Mouse (Mus musculus) layer of hippocampus, adult 8-10 months (tissue): ENCODE measurements at regions not wholly inside any gene's neighbourhood (a gene's known extent, or its start where the extent isn't known, plus 50 kb on each side); places are given as distances from the start of the nearest gene placed in this dataset.

Experiments
- DNase-seq, 2 experiments: peaks; one replicate each; pipeline ENCODE4 v3.0.0; 2022; ENCODE audit warnings: low spot score in 2 of 2

GRCm38 (mm10) chr6:36058206-36058605 is 329.7 kb upstream of the Chrm2 start:
- no peak for DNase-seq

DNA sequence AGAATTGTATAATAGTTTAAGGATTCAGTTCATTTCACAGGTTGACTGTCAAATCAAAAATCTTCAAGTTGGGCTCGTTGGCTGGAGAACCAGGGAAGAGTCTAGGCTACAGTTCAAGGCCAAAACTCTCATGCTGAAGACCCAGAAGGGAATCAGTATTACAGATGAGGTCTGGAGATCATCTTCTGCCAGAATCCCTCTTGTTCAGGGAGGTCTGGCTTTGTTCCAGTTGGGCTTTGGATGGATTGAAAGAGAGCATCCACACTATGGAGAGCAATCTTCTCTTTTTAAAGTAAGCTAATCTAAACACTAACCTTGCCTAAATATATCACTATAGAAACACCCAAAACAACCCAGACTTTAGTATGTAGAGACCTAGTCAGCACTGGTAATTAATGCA is 327.5 kb upstream of the Chrm2 start:
- DNase-seq: no peak

- no peak for DNase-seq
These were observed 323.0 kb upstream of the Chrm2 start for GRCm38 (mm10) chr6:36064919-36065318.

DNA sequence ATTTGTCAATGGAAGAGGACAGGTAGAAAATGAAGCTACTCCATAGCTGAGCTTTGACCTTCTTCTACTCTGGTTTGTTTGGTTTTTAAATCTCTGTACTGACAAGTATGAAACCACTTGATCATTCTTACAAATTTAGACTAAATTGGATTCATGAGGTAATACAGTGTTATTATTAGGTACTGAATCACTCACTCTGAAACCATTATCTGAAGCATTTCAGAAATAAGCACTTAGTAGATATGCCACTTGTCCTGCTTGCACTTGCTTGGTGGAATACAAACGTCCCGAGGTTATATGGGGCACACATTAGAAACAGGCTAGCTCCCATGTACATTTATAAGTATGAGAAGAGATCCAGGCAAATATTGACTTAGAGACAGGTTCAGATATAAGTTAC is 319.2 kb upstream of the Chrm2 start:
- DNase-seq: no peak

DNA sequence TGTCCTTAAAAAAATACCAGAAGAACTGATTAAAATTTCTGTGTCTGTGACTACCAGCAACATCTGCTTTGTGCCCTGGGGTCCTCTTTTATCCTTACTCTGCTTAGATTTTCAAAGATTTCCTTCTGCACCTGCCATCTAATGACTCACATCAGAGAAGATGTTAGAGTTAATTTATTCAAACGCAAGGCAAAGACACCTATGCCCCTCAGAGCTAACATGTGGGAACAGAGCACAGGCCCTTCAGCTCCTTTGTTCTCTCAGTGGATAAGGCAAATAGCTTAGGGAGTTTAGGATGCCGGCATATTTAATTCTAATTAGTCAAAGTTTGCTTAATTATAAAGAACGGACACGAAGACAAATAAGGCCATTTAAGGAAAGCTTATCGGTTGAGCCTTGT is 308.3 kb upstream of the Chrm2 start:
- DNase-seq: no peak

- DNase-seq: no peak
These were observed 294.3 kb upstream of the Chrm2 start for GRCm38 (mm10) chr6:36093584-36093983.

GRCm38 (mm10) chr6:36094075-36094474 is 293.8 kb upstream of the Chrm2 start:
- no peak for DNase-seq

DNA sequence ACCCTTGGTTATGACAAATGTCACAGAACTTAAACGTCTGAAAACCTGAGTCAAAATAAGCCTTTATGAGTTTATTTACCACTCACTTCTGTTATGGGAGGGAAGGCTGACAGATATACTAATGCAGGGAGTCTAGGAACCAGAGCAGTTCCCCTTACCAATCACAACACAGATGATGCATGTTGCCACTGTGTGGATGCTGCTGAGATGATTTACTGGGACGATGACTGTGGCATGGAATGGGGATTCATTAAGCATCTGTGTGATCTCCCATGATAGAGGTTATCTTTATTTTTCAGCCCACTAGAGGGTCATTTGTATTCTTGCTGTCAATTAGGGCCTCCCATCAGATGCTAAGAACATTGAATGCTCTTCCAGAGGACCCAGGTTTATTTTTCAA is 290.5 kb upstream of the Chrm2 start:
- no peak for DNase-seq

DNA sequence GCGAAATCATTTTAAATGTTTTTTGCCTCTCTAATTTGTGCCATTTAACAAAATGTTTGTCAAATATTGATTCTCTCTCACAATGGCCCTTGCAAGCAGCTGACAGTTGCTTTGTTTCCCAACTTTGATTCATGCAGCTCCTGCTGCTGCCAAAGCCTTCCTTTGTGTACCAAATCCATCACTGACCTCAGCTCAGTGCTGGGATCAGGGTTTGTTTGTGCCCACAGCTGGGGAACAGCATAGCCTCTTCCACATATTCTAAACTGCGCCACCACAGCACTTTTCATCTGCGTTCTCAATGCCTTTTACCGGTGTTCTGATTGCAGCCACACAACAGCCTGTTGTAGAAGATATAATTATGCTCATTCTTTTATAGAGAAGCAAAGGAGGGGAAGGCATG is 289.7 kb upstream of the Chrm2 start:
- DNase-seq: peak; percentile 4 to 7

- DNase-seq: no peak
These were observed 279.1 kb upstream of the Chrm2 start for GRCm38 (mm10) chr6:36108830-36109229.

GRCm38 (mm10) chr6:36137223-36137622 is 250.7 kb upstream of the Chrm2 start:
- DNase-seq: no peak

DNA sequence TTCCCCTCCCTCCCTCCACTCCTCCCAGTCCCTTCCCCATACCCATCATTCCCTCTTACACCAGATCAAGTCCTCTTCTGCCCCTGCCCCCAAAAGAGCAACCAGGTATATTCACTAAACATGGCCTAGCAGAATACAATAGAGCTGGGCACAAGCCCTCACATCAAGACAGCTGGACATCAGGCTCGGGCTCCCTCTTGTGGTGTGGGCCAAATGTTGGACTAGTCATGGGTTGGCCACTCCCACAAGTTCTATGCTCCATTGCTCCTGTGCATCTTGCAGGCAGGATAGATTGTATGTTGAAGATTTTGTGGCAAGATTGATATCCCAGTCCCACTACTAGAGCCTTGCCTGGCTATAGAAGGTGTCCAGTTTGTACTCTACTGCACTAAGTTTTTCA is 240.6 kb upstream of the Chrm2 start:
- DNase-seq: no peak

DNA sequence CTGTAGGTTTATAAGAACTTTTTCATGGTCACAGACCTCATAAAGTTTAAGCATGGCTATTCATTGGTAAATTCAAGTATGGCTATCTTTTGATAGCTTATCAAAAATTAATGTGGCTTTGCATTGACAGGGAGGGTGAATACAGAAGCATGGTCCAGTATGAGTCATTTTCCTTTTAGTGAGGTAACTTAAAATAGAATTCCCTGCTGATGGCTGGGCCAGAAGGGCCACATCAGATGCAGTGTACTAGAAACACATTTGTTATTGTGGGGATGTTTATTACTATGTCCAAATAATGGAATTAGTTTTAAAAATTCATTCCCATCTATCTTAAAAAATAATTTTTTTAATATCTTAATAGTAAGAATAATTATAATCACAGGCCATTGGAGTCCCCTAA is 213.4 kb upstream of the Chrm2 start:
- no peak for DNase-seq

- no peak for DNase-seq
These were observed 212.8 kb upstream of the Chrm2 start for GRCm38 (mm10) chr6:36175112-36175511.

- DNase-seq: no peak
These were observed 208.0 kb upstream of the Chrm2 start for GRCm38 (mm10) chr6:36179895-36180294.

- DNase-seq: no peak
These were observed 205.2 kb upstream of the Chrm2 start for GRCm38 (mm10) chr6:36182698-36183097.

- DNase-seq: peak; percentile 15 to 53
These were observed 181.2 kb upstream of the Chrm2 start for GRCm38 (mm10) chr6:36206666-36207065.

GRCm38 (mm10) chr6:36221308-36221707 is 166.6 kb upstream of the Chrm2 start:
- no peak for DNase-seq

DNA sequence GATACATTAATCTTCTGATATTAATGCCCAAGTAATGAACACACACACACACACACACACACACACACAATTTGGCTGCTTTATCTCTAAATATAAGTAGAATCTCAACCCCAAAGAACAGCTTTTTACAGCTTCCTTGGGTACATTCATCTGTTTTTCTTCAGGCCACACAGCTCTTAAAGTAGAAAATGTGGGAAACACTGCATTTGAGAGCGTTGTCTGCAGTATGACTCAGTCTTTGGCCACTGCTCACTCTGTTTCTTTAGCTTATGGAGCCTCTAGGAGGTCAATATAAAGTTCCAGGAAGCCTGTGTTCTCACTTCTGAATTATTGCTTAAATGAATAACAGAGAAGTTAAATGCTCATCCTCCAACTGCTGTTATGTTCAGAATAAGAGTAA is 153.4 kb upstream of the Chrm2 start:
- DNase-seq: no peak

DNA sequence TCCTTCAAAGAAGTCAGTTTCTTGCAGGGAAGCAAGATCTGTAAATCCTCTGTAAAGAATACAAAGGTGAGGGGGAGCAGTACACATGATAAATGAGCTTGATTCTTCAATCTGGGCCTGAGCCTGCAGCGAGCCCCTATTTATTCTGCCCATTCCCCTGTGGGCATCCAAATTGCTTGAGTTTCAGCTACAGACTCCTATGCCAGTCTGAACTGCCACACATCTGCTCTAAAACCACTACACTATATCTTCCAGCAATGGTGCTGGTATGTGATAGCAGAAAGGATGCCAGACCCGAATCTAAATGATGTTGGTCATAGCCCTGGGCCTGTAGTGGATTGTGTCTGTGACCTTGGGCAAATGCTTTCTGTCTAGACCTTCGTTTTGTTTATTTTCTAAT is 140.9 kb upstream of the Chrm2 start:
- no peak for DNase-seq

DNA sequence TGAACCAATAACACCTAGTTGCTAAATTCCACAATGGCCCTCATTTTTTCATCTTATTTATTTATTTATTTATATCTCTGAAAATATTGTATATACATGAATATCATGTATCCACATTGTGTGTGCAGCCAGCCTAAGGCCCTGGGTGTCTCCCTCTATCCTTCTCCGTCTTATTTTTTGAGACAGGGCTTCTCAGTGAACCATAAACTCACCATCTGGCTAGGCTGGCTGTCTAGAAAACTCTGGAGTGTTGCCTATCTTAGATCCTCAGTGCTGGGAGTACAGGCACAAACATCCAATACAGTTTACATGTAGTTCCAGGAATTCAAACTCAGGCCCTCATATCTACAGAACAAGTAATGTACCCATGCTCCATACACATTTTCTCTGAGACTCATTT is 139.7 kb upstream of the Chrm2 start:
- DNase-seq: no peak

- no peak for DNase-seq
These were observed 138.8 kb upstream of the Chrm2 start for GRCm38 (mm10) chr6:36249047-36249446.

DNA sequence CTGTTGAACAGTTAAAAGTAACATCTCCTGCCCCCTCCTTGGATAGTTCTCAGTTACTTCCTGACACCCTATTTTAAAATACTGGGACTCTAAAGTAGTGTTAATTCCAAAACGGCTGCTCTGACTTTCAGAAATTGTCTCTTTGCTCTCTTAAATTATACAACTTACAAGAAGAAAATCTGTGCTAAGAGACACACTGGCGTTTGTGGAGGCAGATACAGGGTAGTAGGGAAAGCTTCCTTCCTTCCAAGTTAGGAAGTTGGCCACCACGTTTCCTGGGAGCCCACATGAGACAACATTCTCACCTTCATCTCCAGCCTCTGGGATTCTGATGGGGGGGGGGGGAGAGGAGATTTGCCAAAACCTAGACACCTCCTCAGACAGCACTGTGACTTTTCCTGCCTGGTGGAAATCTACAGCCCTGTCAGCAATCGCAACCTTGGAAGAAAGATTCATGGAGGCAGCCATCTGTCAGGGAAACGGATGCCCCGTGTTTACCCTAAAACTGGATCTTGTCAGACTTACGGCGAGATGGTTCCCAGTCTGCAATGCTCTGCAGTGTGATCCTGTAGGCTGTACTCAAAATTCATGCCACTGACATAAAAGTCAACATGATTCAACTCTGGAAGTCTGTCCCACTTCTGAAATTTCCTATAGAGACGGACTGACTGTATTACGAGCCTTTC is 121.0 kb upstream of the Chrm2 start:
- no peak for DNase-seq

GRCm38 (mm10) chr6:36286664-36287063 is 101.2 kb upstream of the Chrm2 start:
- no peak for DNase-seq
